Mouse (Mus musculus): ENCODE measurements around the gene Foxj1. TPM values are rescaled to one million over a fixed set of nuclear protein-coding genes. Genes with fewer than 3 reads are reported as not detected.

The Foxj1 gene
- polyA plus RNA-seq, 1 experiment from 2014 or later: 29.1 TPM

- H3K27ac ChIP-seq: peak overlapping the region; percentile 86; the same call in 1 of the 2 replicates
Observed at GRCm38 (mm10) chr11:116337000-116337399, 1.8 kb upstream of the Foxj1 start.

GRCm38 (mm10) chr11:116336393-116336792 lies 1.2 kb upstream of the Foxj1 start:
- DNase-seq (ENCODE audit: low spot score): no peak
- Histone ChIP-seq H3K4me3 (peak overlapping the region; percentile 58), H3K27ac (peak overlapping the region; percentile 86), H3K27me3 (ENCODE audit: insufficient read depth, poor library complexity, severe bottlenecking) (peaks cover 64% of the 10 kb centered on the region), H3K36me3 (peaks cover 25% of the 10 kb centered on the region; the same call in 1 of the 2 replicates), H3K4me1 (replicated peaks) (peaks cover 69% of the 10 kb centered on the region), H3K9me3 (no peaks in the 10 kb centered on the region)
- WGBS: 85% methylated on average over 4 of the region's 4 CpGs

More at GRCm38 (mm10) chr11:116337000-116337399, 1.8 kb upstream of the Foxj1 start:
- Histone ChIP-seq H3K4me1 (replicated peaks) (peaks cover 69% of the 10 kb centered on the region), H3K27me3 (ENCODE audit: insufficient read depth, poor library complexity, severe bottlenecking) (peaks cover 58% of the 10 kb centered on the region), H3K9me3 (no peaks in the 10 kb centered on the region), H3K36me3 (peaks cover 23% of the 10 kb centered on the region; the same call in 1 of the 2 replicates), H3K4me3 (peak overlapping the region; percentile 58; the same call in 1 of the 2 replicates)
- WGBS: 57% methylated on average over 12 of the region's 12 CpGs
- DNase-seq (ENCODE audit: low spot score): no peak

- H3K36me3 ChIP-seq: peaks cover 16% of the 10 kb centered on the region; the same call in 1 of the 2 replicates
- H3K4me3 ChIP-seq: peak overlapping the region; percentile 58
- H3K9me3 ChIP-seq: no peaks in the 10 kb centered on the region
- H3K4me1 ChIP-seq (replicated peaks): peaks cover 89% of the 10 kb centered on the region
- WGBS: 4% methylated on average over 26 of the region's 26 CpGs
- peak overlapping the region; percentile 86 for H3K27ac ChIP-seq
- peak; percentile 33 for DNase-seq (ENCODE audit: low spot score)
- peaks cover 66% of the 10 kb centered on the region for H3K27me3 ChIP-seq (ENCODE audit: insufficient read depth, poor library complexity, severe bottlenecking)
Observed at GRCm38 (mm10) chr11:116334417-116334782, 799 bp downstream of the Foxj1 start.

- H3K27me3 ChIP-seq (ENCODE audit: insufficient read depth, poor library complexity, severe bottlenecking): peaks cover 66% of the 10 kb centered on the region
- WGBS: 23% methylated on average over 31 of the region's 31 CpGs
- H3K9me3 ChIP-seq: no peaks in the 10 kb centered on the region
- H3K4me3 ChIP-seq: peak overlapping the region; percentile 58
- H3K36me3 ChIP-seq: peaks cover 13% of the 10 kb centered on the region; the same call in 1 of the 2 replicates
- no peak for DNase-seq (ENCODE audit: low spot score)
- peaks cover 96% of the 10 kb centered on the region for H3K4me1 ChIP-seq (replicated peaks)
- peak overlapping the region; percentile 90 for H3K27ac ChIP-seq
Observed at GRCm38 (mm10) chr11:116333526-116334416, 1.4 kb downstream of the Foxj1 start.

- peaks cover 62% of the 10 kb centered on the region for H3K27me3 ChIP-seq (ENCODE audit: insufficient read depth, poor library complexity, severe bottlenecking)
- peaks cover 94% of the 10 kb centered on the region for H3K4me1 ChIP-seq (replicated peaks)
- WGBS: 78% methylated on average over 3 of the region's 3 CpGs
- H3K4me3 ChIP-seq: peak overlapping the region; percentile 58
- H3K36me3 ChIP-seq: peaks cover 8% of the 10 kb centered on the region; the same call in 1 of the 2 replicates
- peak overlapping the region; percentile 90 for H3K27ac ChIP-seq
- no peak for DNase-seq (ENCODE audit: low spot score)
- H3K9me3 ChIP-seq: no peaks in the 10 kb centered on the region
Observed at GRCm38 (mm10) chr11:116332983-116333270, 2.3 kb downstream of the Foxj1 start.

- H3K36me3 ChIP-seq: peaks cover 5% of the 10 kb centered on the region; the same call in 1 of the 2 replicates
- H3K9me3 ChIP-seq: no peaks in the 10 kb centered on the region
- 20% methylated on average over 19 of the region's 19 CpGs for WGBS
- H3K4me3 ChIP-seq: peak overlapping the region; percentile 58
- peaks cover 91% of the 10 kb centered on the region for H3K4me1 ChIP-seq (replicated peaks)
- H3K27me3 ChIP-seq (ENCODE audit: insufficient read depth, poor library complexity, severe bottlenecking): peaks cover 58% of the 10 kb centered on the region
- peak; percentile 80 for DNase-seq (ENCODE audit: low spot score)
- H3K27ac ChIP-seq: peak overlapping the region; percentile 90
Observed at GRCm38 (mm10) chr11:116332232-116332982, 2.8 kb downstream of the Foxj1 start.

- WGBS: 54% methylated on average over 7 of the region's 7 CpGs
- DNase-seq (ENCODE audit: low spot score): no peak
- Histone ChIP-seq H3K27ac (peak overlapping the region; percentile 90), H3K27me3 (ENCODE audit: insufficient read depth, poor library complexity, severe bottlenecking) (peaks cover 42% of the 10 kb centered on the region), H3K9me3 (no peaks in the 10 kb centered on the region), H3K4me1 (replicated peaks) (peaks cover 82% of the 10 kb centered on the region), H3K4me3 (no peak overlapping the region), H3K36me3 (peaks cover 5% of the 10 kb centered on the region; the same call in 1 of the 2 replicates)
Observed at GRCm38 (mm10) chr11:116330211-116330518, 5.0 kb downstream of the Foxj1 start.

GRCm38 (mm10) chr11:116329314-116330210 lies 5.6 kb downstream of the Foxj1 start:
- DNase-seq (ENCODE audit: low spot score): peak; percentile 38
- Histone ChIP-seq H3K4me3 (no peak overlapping the region), H3K27ac (peak overlapping the region; percentile 90), H3K27me3 (ENCODE audit: insufficient read depth, poor library complexity, severe bottlenecking) (peaks cover 36% of the 10 kb centered on the region), H3K9me3 (no peaks in the 10 kb centered on the region), H3K36me3 (peaks cover 5% of the 10 kb centered on the region; the same call in 1 of the 2 replicates), H3K4me1 (replicated peaks) (peaks cover 76% of the 10 kb centered on the region)
- 47% methylated on average over 18 of the region's 18 CpGs for WGBS

GRCm38 (mm10) chr11:116326963-116327603 lies 8.1 kb downstream of the Foxj1 start:
- H3K4me3 ChIP-seq: no peak overlapping the region
- H3K9me3 ChIP-seq: no peaks in the 10 kb centered on the region
- H3K27ac ChIP-seq: peak overlapping the region; percentile 46
- peaks cover 19% of the 10 kb centered on the region; the same call in 1 of the 2 replicates for H3K27me3 ChIP-seq (ENCODE audit: insufficient read depth, poor library complexity, severe bottlenecking)
- no peak for DNase-seq (ENCODE audit: low spot score)
- peaks cover 2% of the 10 kb centered on the region; the same call in 1 of the 2 replicates for H3K36me3 ChIP-seq
- WGBS: 64% methylated on average over 7 of the region's 7 CpGs
- H3K4me1 ChIP-seq (replicated peaks): peaks cover 51% of the 10 kb centered on the region

- H3K9me3 ChIP-seq: no peaks in the 10 kb centered on the region
- WGBS: 2% methylated on average over 41 of the region's 41 CpGs
- peak; percentile 86 for DNase-seq (ENCODE audit: low spot score)
- peaks cover 23% of the 10 kb centered on the region for H3K4me1 ChIP-seq (replicated peaks)
- H3K4me3 ChIP-seq: peak overlapping the region; percentile 58
- H3K27ac ChIP-seq: peak overlapping the region; percentile 88
- H3K27me3 ChIP-seq (ENCODE audit: insufficient read depth, poor library complexity, severe bottlenecking): peaks cover 33% of the 10 kb centered on the region
- H3K36me3 ChIP-seq: no peaks in the 10 kb centered on the region
Observed at GRCm38 (mm10) chr11:116318719-116319659, 16.2 kb downstream of the Foxj1 start.

GRCm38 (mm10) chr11:116312359-116312758 lies 22.8 kb downstream of the Foxj1 start:
- Histone ChIP-seq H3K36me3 (no peaks in the 10 kb centered on the region), H3K27me3 (ENCODE audit: insufficient read depth, poor library complexity, severe bottlenecking) (peaks cover 21% of the 10 kb centered on the region), H3K4me3 (no peak overlapping the region), H3K4me1 (replicated peaks) (peaks cover 11% of the 10 kb centered on the region), H3K27ac (no peak overlapping the region), H3K9me3 (no peaks in the 10 kb centered on the region)
- no peak for DNase-seq (ENCODE audit: low spot score)
- 68% methylated on average over 8 of the region's 8 CpGs for WGBS
